Mouse (Mus musculus) kidney, postnatal 0 days (tissue): ENCODE results near the gene Cxcl1. TPM values are rescaled to one million over a fixed set of nuclear protein-coding genes. Genes with fewer than 3 reads are reported as not detected.

ENCODE experiments used
- ATAC-seq: fragments of 200-750 bp; cut with Nextera tagmentation; replicated peaks from 2 replicates; pipeline ENCODE4 v1.8.0; 2017; ENCODE audit warnings: low read depth, moderate number of reproducible peaks, moderate TSS enrichment, moderate library complexity; ENCODE audit not compliant: low FRiP score
- DNase-seq: peaks from one replicate; pipeline ENCODE4 v3.0.0-alpha.2; 2016; ENCODE audit warnings: low spot score
- H3K27ac ChIP-seq: fragments of 300-500 bp; sonication (generic); 2 replicates; pipeline ENCODE4 v1.5.1; 2014; ENCODE audit warnings: mild to moderate bottlenecking
- H3K27me3 ChIP-seq: fragments of 300-500 bp; sonication (generic); 2 replicates; pipeline ENCODE4 v1.6.1; 2014; ENCODE audit warnings: low read length, mixed read lengths; ENCODE audit not compliant: insufficient read depth
- H3K36me3 ChIP-seq: fragments of 300-500 bp; sonication (generic); 2 replicates; pipeline ENCODE4 v1.6.1; 2014; ENCODE audit warnings: low read length, mixed read lengths; ENCODE audit not compliant: insufficient read depth
- H3K4me1 ChIP-seq: fragments of 300-500 bp; sonication (generic); replicated peaks from 2 replicates; pipeline ENCODE4 v1.6.1; 2014; ENCODE audit warnings: antibody characterized with exemption, low read length, mixed read lengths; ENCODE audit not compliant: insufficient read depth
- H3K4me2 ChIP-seq: fragments of 300-500 bp; sonication (generic); 2 replicates; pipeline ENCODE4 v1.6.1; 2014; ENCODE audit warnings: mild to moderate bottlenecking, low read length, moderate library complexity, mixed read lengths
- H3K4me3 ChIP-seq: fragments of 300-500 bp; sonication (generic); replicated peaks from 2 replicates; pipeline ENCODE4 v1.5.1; 2014; ENCODE audit warnings: low read depth, low read length
- H3K9ac ChIP-seq: fragments of 300-500 bp; sonication (generic); 2 replicates; pipeline ENCODE4 v1.6.1; 2014; ENCODE audit warnings: low read depth, low read length
- H3K9me3 ChIP-seq: fragments of 300-500 bp; sonication (generic); replicated peaks from 2 replicates; pipeline ENCODE4 v1.6.1; 2016; ENCODE audit warnings: low read length, inconsistent platforms, mixed read lengths
- CTCF ChIP-seq: IDR thresholded peaks from 2 replicates; pipeline ENCODE4 v1.5.1; 2016; ENCODE audit warnings: antibody characterized with exemption, low read depth, mild to moderate bottlenecking, moderate library complexity
- WGBS: fragments of 180-500 bp; shearing (Covaris S2); extraction: QIAGEN DNeasy Blood & Tissue Kit; methylation state at CpG from one replicate; pipeline ENCODE4 v1.1.7; 2014; 5-methylcytosine and 5-hydroxymethylcytosine counted together
- polyA plus RNA-seq: library from polyadenylated mRNA; unstranded; fragments of >200 nt; fragmentation: Nextera tagmentation; extraction: Ambion mirVana; gene quantifications from 2 replicates; pipeline ENCODE4 v1.2.1, GENCODE M21; 2015

Gene Cxcl1
- polyA plus RNA-seq, 1 experiment from 2014 or later: 1.3 TPM

DNA sequence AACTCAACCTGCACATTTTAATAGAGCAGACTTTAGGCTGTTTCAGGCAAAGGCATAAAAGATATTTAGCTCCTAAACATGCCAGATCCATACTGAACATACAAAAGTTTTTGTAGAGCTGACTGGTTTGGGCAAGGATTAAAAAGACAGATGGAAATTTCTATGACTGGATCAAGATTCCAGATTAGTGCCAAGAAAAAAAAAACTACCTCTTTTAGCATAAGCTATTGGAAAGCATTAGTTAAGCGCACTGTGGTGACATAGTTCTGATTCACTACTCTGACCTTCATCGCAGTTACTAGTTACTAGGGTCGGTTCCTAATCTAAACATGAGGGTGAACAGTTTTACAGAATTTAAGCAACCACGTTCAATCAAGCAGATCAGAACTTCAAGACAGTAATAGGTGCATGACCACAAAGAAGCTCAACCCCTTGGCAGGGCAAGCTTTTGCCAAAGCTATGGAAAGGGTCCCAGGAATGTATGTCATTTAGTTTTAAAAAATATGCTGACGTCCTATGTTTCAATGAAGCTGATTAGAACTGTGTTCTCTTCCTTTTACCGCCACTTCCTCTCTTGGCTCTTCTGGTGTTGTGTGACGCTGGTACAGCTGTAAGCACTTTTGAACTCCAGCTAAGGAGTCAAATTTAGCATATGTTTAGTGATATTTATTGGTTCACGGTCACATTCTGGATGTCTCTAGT is 14.4 kb upstream of the Cxcl1 start:
- no peaks in the 10 kb centered on the region for H3K27me3 ChIP-seq
- no peak for TF ChIP-seq CTCF
- H3K27ac ChIP-seq: no peak overlapping the region
- no peaks in the 10 kb centered on the region for H3K9me3 ChIP-seq
- ATAC-seq (no peak), DNase-seq (no peak)
- H3K36me3 ChIP-seq: no peaks in the 10 kb centered on the region
- H3K4me1 ChIP-seq: no peaks in the 10 kb centered on the region
- no peak overlapping the region for H3K4me2 ChIP-seq
- no peak overlapping the region for H3K9ac ChIP-seq
- 64% methylated on average over 8 of the region's 8 CpGs for WGBS
- no peak overlapping the region for H3K4me3 ChIP-seq

DNA sequence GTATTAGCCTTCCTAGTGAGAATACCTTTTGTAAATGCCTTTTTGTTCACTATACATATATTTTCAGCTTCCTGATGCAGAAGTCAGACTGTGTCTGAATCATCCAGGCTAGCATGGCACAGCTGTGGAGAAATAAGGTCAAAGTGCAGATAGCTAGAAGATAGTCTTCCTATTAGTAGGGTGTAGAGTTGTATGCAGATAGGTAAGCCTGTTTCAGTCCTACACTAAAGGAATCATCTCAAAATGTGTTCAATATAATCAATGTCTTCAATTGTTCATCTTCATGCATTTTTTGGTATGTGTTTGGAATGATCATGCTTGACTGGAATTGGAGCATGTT is 13.9 kb upstream of the Cxcl1 start:
- H3K4me3 ChIP-seq: no peak overlapping the region
- ATAC-seq: no peak
- no peaks in the 10 kb centered on the region for H3K36me3 ChIP-seq
- no peak for DNase-seq
- no peak overlapping the region for H3K4me2 ChIP-seq
- no peak overlapping the region for H3K9ac ChIP-seq
- no peaks in the 10 kb centered on the region for H3K9me3 ChIP-seq
- TF ChIP-seq CTCF: no peak
- H3K27ac ChIP-seq: no peak overlapping the region
- H3K27me3 ChIP-seq: no peaks in the 10 kb centered on the region
- H3K4me1 ChIP-seq: no peaks in the 10 kb centered on the region

DNA sequence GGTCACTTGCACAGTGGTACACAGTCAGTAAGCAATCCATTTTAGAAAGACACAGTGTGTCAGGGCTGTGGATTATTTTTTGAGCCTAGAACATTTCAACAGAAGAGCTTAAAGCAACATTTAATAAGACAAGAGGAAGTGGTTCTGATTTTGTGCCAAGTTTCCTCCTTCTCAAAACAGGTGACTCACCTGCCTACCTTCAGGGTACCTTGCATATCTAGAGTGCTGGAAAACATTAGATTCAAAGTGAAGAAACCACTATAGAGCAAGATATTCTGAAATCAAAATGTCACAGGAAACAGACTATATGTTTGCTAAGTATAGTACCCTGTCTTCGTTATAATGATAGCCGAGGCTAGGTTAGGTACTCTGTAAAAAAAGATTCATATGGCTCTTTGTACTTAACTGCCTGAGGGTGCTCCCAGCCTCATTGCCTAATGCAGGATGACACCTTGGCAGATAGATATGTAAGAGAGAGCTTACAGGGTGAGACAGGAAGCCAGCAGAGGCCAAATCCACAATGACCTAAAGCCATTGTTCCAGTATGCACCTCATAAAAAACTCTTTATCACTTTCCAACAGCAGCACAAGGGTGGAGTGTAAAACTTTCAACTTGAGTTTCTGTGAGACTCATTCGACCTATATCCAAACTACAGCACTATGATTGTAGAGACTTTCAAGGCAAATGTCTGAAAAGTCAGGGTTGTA is 11.6 kb upstream of the Cxcl1 start:
- no peak for DNase-seq
- H3K9me3 ChIP-seq: no peaks in the 10 kb centered on the region
- no peak overlapping the region for H3K4me2 ChIP-seq
- no peak overlapping the region for H3K9ac ChIP-seq
- TF ChIP-seq CTCF: no peak
- 69% methylated on average over 3 of the region's 3 CpGs for WGBS
- no peaks in the 10 kb centered on the region for H3K4me1 ChIP-seq
- H3K4me3 ChIP-seq: no peak overlapping the region
- H3K27me3 ChIP-seq: no peaks in the 10 kb centered on the region
- ATAC-seq: no peak
- no peak overlapping the region for H3K27ac ChIP-seq
- H3K36me3 ChIP-seq: no peaks in the 10 kb centered on the region

DNA sequence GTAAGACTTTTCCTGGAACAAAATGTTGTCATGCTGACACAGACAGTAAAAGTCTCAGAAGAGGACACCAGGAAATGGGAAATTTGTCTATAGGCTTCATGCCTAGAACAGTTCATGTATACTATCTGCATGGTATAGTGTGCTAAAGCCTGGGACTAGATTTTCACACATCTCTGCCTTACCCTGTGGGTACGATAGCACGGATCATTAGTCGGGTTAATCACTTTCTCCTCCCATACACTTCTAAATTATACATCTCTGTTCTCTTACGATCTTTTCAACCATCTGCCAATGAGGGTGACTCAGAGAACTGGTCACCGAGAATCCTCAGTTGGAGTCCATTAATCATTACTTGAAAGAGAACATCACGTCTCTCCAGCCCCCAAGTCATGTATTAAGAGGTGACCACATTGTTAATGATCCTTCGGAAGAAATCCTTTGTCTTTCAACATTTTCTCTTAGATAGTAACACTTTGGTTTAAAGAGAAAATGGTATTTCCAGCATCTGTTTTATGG is 10.6 kb upstream of the Cxcl1 start:
- no peaks in the 10 kb centered on the region for H3K9me3 ChIP-seq
- 39% methylated on average over 7 of the region's 7 CpGs for WGBS
- H3K9ac ChIP-seq: no peak overlapping the region
- DNase-seq: no peak
- H3K4me3 ChIP-seq: no peak overlapping the region
- no peaks in the 10 kb centered on the region for H3K36me3 ChIP-seq
- H3K27me3 ChIP-seq: no peaks in the 10 kb centered on the region
- ATAC-seq: no peak; the same call in 1 of the 2 replicates
- TF ChIP-seq CTCF: no peak
- no peak overlapping the region for H3K4me2 ChIP-seq
- H3K27ac ChIP-seq: no peak overlapping the region
- H3K4me1 ChIP-seq: no peaks in the 10 kb centered on the region

DNA sequence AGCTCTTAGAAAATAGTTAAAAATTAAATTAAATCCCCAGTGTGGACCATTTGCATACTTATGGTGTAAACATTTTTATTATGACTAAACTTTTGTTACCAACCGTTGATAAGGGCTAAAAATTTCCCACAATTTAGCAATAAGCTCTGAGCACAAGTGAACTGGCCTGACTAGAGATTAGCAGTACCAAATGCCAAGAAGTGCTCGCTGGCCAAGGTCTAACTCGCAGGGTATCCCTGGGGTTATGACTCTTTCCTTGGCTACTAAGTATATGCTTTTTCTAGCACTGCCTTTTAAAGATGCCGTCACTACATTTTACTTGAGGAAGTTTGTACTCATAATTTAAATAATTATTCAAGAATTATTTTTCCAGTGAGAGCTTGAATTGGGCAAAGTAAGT is 10.0 kb upstream of the Cxcl1 start:
- Histone ChIP-seq H3K27ac (no peak overlapping the region), H3K4me1 (no peaks in the 10 kb centered on the region), H3K4me3 (no peak overlapping the region), H3K27me3 (no peaks in the 10 kb centered on the region), H3K9me3 (no peaks in the 10 kb centered on the region), H3K9ac (no peak overlapping the region), H3K4me2 (no peak overlapping the region), H3K36me3 (no peaks in the 10 kb centered on the region)
- no peak for ATAC-seq
- DNase-seq: no peak
- no peak for TF ChIP-seq CTCF
- 80% methylated on average over 4 of the region's 4 CpGs for WGBS

DNA sequence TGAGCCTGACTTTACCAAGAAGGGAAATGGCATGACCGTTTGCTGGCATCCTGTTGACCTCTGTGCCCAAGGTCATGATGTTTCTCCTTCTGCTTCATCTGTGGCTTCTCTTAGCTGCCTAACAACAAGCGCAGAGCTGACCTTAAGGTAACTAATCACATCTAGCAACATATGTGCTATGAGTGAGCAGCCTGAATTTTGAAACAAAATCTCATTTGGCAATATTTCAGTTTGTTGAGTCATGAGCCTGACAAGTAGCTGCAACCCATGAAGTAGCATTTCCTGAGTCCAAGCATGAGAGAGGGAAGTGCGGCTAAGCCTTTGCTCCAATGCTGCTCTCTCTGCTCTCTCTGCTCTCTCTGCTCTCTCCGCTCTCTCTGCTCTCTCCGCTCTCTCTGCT is 9.4 kb upstream of the Cxcl1 start:
- 87% methylated on average over 5 of the region's 5 CpGs for WGBS
- no peaks in the 10 kb centered on the region for H3K9me3 ChIP-seq
- TF ChIP-seq CTCF: no peak
- no peaks in the 10 kb centered on the region for H3K27me3 ChIP-seq
- ATAC-seq (no peak), DNase-seq (no peak)
- no peaks in the 10 kb centered on the region for H3K4me1 ChIP-seq
- no peak overlapping the region for H3K9ac ChIP-seq
- H3K36me3 ChIP-seq: no peaks in the 10 kb centered on the region
- no peak overlapping the region for H3K4me3 ChIP-seq
- H3K4me2 ChIP-seq: no peak overlapping the region
- H3K27ac ChIP-seq: no peak overlapping the region
